Mouse (Mus musculus) midbrain, embryonic 10.5 days (tissue): ENCODE measurements around the gene Cep131. TPM values are rescaled to one million over a fixed set of nuclear protein-coding genes. Genes with fewer than 3 reads are reported as not detected.

Experiments used
- DNase-seq: peaks from one replicate; pipeline ENCODE4 v3.0.0-alpha.2; 2017; ENCODE audit warnings: low spot score
- H3K27ac ChIP-seq: fragments of 300-500 bp; sonication (generic); replicated peaks from 2 replicates; pipeline ENCODE4 v1.5.1; 2016; ENCODE audit warnings: mild to moderate bottlenecking
- H3K27me3 ChIP-seq: fragments of 300-500 bp; sonication (generic); 2 replicates; pipeline ENCODE4 v1.6.1; 2016; ENCODE audit warnings: low read depth, mild to moderate bottlenecking; ENCODE audit not compliant: poor library complexity, severe bottlenecking
- H3K36me3 ChIP-seq: fragments of 300-500 bp; sonication (generic); 2 replicates; pipeline ENCODE4 v1.6.1; 2016; ENCODE audit warnings: mild to moderate bottlenecking, moderate library complexity
- H3K4me1 ChIP-seq: fragments of 300-500 bp; sonication (generic); 2 replicates; pipeline ENCODE4 v1.6.1; 2016
- H3K4me3 ChIP-seq: fragments of 300-500 bp; sonication (generic); 2 replicates; pipeline ENCODE4 v1.5.1; 2016; ENCODE audit warnings: mild to moderate bottlenecking, moderate library complexity
- H3K9me3 ChIP-seq: fragments of 300-500 bp; sonication (generic); replicated peaks from 2 replicates; pipeline ENCODE4 v1.6.1; 2016; ENCODE audit warnings: mild to moderate bottlenecking
- WGBS: fragments of 180-500 bp; shearing (Covaris S2); methylation state at CpG from one replicate; pipeline ENCODE4 v1.1.7; 2016; 5-methylcytosine and 5-hydroxymethylcytosine counted together
- polyA plus RNA-seq: library from polyadenylated mRNA; unstranded; fragments of >200 nt; fragmentation: Nextera tagmentation; extraction: Ambion mirVana; gene quantifications from 2 replicates; pipeline ENCODE4 v1.2.1, GENCODE M21; 2016

Gene Cep131
- polyA plus RNA-seq, 1 experiment from 2014 or later = 38.1 TPM

GRCm38 (mm10) chr11:120042141-120042838 lies 44.3 kb downstream of the Cep131 start:
- peak overlapping the region; percentile 52 for H3K27ac ChIP-seq
- H3K36me3 ChIP-seq = no peaks in the 10 kb centered on the region
- no peaks in the 10 kb centered on the region for H3K9me3 ChIP-seq
- DNase-seq = no peak
- H3K4me1 ChIP-seq = peaks cover 48% of the 10 kb centered on the region
- no peak overlapping the region for H3K4me3 ChIP-seq
- WGBS = 86% methylated on average over 7 of the region's 7 CpGs
- peaks cover 32% of the 10 kb centered on the region for H3K27me3 ChIP-seq

GRCm38 (mm10) chr11:120041191-120042123 lies 45.2 kb downstream of the Cep131 start:
- Histone ChIP-seq H3K27ac (peak overlapping the region; percentile 52), H3K9me3 (no peaks in the 10 kb centered on the region), H3K36me3 (no peaks in the 10 kb centered on the region), H3K4me3 (no peak overlapping the region), H3K4me1 (peaks cover 40% of the 10 kb centered on the region), H3K27me3 (peaks cover 24% of the 10 kb centered on the region)
- DNase-seq = no peak
- 73% methylated on average over 13 of the region's 13 CpGs for WGBS

- Histone ChIP-seq H3K4me1 (peaks cover 29% of the 10 kb centered on the region), H3K4me3 (no peak overlapping the region), H3K36me3 (no peaks in the 10 kb centered on the region), H3K27ac (no peak overlapping the region), H3K27me3 (peaks cover 14% of the 10 kb centered on the region), H3K9me3 (no peaks in the 10 kb centered on the region)
- DNase-seq = no peak
- WGBS = 77% methylated on average over 8 of the region's 8 CpGs
Measured at GRCm38 (mm10) chr11:120040440-120040839, 46.2 kb downstream of the Cep131 start.

GRCm38 (mm10) chr11:120039581-120039980 lies 47.0 kb downstream of the Cep131 start:
- Histone ChIP-seq H3K36me3 (no peaks in the 10 kb centered on the region), H3K27me3 (peaks cover 5% of the 10 kb centered on the region; the same call in 1 of the 2 replicates), H3K27ac (peak overlapping the region; percentile 46; the same call in 1 of the 2 replicates), H3K4me1 (peaks cover 31% of the 10 kb centered on the region), H3K9me3 (no peaks in the 10 kb centered on the region), H3K4me3 (no peak overlapping the region)
- DNase-seq = no peak
- 62% methylated on average over 4 of the region's 4 CpGs for WGBS

- H3K4me1 ChIP-seq = peaks cover 45% of the 10 kb centered on the region
- H3K27ac ChIP-seq = no peak overlapping the region; the same call in 1 of the 2 replicates
- WGBS = 80% methylated on average over 5 of the region's 5 CpGs
Measured at GRCm38 (mm10) chr11:120034762-120035161, 51.9 kb downstream of the Cep131 start.

GRCm38 (mm10) chr11:120034306-120034705 lies 52.3 kb downstream of the Cep131 start:
- Histone ChIP-seq H3K4me1 (peaks cover 47% of the 10 kb centered on the region), H3K4me3 (no peak overlapping the region), H3K36me3 (no peaks in the 10 kb centered on the region), H3K9me3 (no peaks in the 10 kb centered on the region), H3K27me3 (no peaks in the 10 kb centered on the region), H3K27ac (peak overlapping the region; percentile 24; the same call in 1 of the 2 replicates)
- WGBS = 39% methylated on average over 3 of the region's 3 CpGs
- DNase-seq = no peak

More at GRCm38 (mm10) chr11:120034762-120035161, 51.9 kb downstream of the Cep131 start:
- DNase-seq = no peak
- Histone ChIP-seq H3K27me3 (no peaks in the 10 kb centered on the region), H3K4me3 (no peak overlapping the region), H3K9me3 (no peaks in the 10 kb centered on the region), H3K36me3 (no peaks in the 10 kb centered on the region)

- no peaks in the 10 kb centered on the region for H3K9me3 ChIP-seq
- H3K36me3 ChIP-seq = no peaks in the 10 kb centered on the region
- no peaks in the 10 kb centered on the region for H3K27me3 ChIP-seq
- DNase-seq = no peak
- H3K27ac ChIP-seq = peak overlapping the region; percentile 50; the same call in 1 of the 2 replicates
- H3K4me3 ChIP-seq = no peak overlapping the region
- peaks cover 53% of the 10 kb centered on the region for H3K4me1 ChIP-seq
- 65% methylated on average over 3 of the region's 3 CpGs for WGBS
Measured at GRCm38 (mm10) chr11:120033473-120033872, 53.2 kb downstream of the Cep131 start.

GRCm38 (mm10) chr11:120032052-120032451 lies 54.6 kb downstream of the Cep131 start:
- no peak for DNase-seq
- no peaks in the 10 kb centered on the region for H3K36me3 ChIP-seq
- 0 out of 2 replicates have a peak overlapping the region, but pooled peaks have one; percentile 28 for H3K27ac ChIP-seq
- peaks cover 59% of the 10 kb centered on the region for H3K4me1 ChIP-seq
- no peak overlapping the region for H3K4me3 ChIP-seq
- no peaks in the 10 kb centered on the region for H3K9me3 ChIP-seq
- WGBS = 66% methylated on average over 8 of the region's 8 CpGs
- H3K27me3 ChIP-seq = no peaks in the 10 kb centered on the region

GRCm38 (mm10) chr11:120030145-120030901 lies 56.3 kb downstream of the Cep131 start:
- 42% methylated on average over 10 of the region's 10 CpGs for WGBS
- Histone ChIP-seq H3K4me3 (no peak overlapping the region), H3K27ac (peak overlapping the region; percentile 61), H3K4me1 (peaks cover 63% of the 10 kb centered on the region), H3K27me3 (no peaks in the 10 kb centered on the region), H3K9me3 (no peaks in the 10 kb centered on the region), H3K36me3 (no peaks in the 10 kb centered on the region)
- DNase-seq = peak; percentile 63

- Histone ChIP-seq H3K36me3 (no peaks in the 10 kb centered on the region), H3K9me3 (no peaks in the 10 kb centered on the region), H3K27ac (peak overlapping the region; percentile 61), H3K4me3 (no peak overlapping the region), H3K27me3 (no peaks in the 10 kb centered on the region), H3K4me1 (peaks cover 58% of the 10 kb centered on the region)
- 50% methylated on average over 9 of the region's 9 CpGs for WGBS
- DNase-seq = no peak
Measured at GRCm38 (mm10) chr11:120029431-120030144, 57.0 kb downstream of the Cep131 start.

GRCm38 (mm10) chr11:120028319-120029092 lies 58.1 kb downstream of the Cep131 start:
- Histone ChIP-seq H3K4me3 (no peak overlapping the region), H3K36me3 (no peaks in the 10 kb centered on the region), H3K27me3 (no peaks in the 10 kb centered on the region), H3K9me3 (no peaks in the 10 kb centered on the region), H3K4me1 (peaks cover 52% of the 10 kb centered on the region), H3K27ac (peak overlapping the region; percentile 33)
- DNase-seq = no peak
- WGBS = 85% methylated on average over 18 of the region's 18 CpGs
